Mouse (Mus musculus) neural tube, embryonic 12.5 days (tissue): ENCODE data around the gene Nbl1. TPM values are rescaled to one million over a fixed set of nuclear protein-coding genes. Genes with fewer than 3 reads are reported as not detected.

ENCODE experiments used
- ATAC-seq: fragments of 200-750 bp; cut with Nextera tagmentation; 2 replicates; pipeline ENCODE4 v1.8.0; 2017; ENCODE audit warnings: low read depth, mild to moderate bottlenecking, moderate TSS enrichment, moderate library complexity; ENCODE audit not compliant: low FRiP score
- H3K27ac ChIP-seq: fragments of 300-500 bp; sonication (generic); 2 replicates; pipeline ENCODE4 v1.5.1; 2016
- H3K27me3 ChIP-seq: fragments of 300-500 bp; sonication (generic); replicated peaks from 2 replicates; pipeline ENCODE4 v1.6.1; 2016; ENCODE audit warnings: mild to moderate bottlenecking
- H3K36me3 ChIP-seq: fragments of 300-500 bp; sonication (generic); 2 replicates; pipeline ENCODE4 v1.6.1; 2016; ENCODE audit warnings: mild to moderate bottlenecking
- H3K4me1 ChIP-seq: fragments of 300-500 bp; sonication (generic); 2 replicates; pipeline ENCODE4 v1.6.1; 2016
- H3K4me2 ChIP-seq: fragments of 300-500 bp; sonication (generic); replicated peaks from 2 replicates; pipeline ENCODE4 v1.6.1; 2016; ENCODE audit warnings: mild to moderate bottlenecking
- H3K4me3 ChIP-seq: fragments of 300-500 bp; sonication (generic); 2 replicates; pipeline ENCODE4 v1.5.1; 2016
- H3K9ac ChIP-seq: fragments of 300-500 bp; sonication (generic); 2 replicates; pipeline ENCODE4 v1.6.1; 2016; ENCODE audit warnings: mild to moderate bottlenecking
- H3K9me3 ChIP-seq: fragments of 300-500 bp; sonication (generic); 2 replicates; pipeline ENCODE4 v1.6.1; 2016; ENCODE audit warnings: mild to moderate bottlenecking
- WGBS: fragments of 180-500 bp; shearing (Covaris S2); methylation state at CpG from one replicate; pipeline ENCODE4 v1.1.7; 2016; 5-methylcytosine and 5-hydroxymethylcytosine counted together
- polyA plus RNA-seq: library from polyadenylated mRNA; unstranded; fragments of >200 nt; fragmentation: Nextera tagmentation; extraction: Ambion mirVana; gene quantifications from 2 replicates; pipeline ENCODE4 v1.2.1, GENCODE M21; 2016

Nbl1 gene
- polyA plus RNA-seq, 1 experiment from 2014 or later, result 45.2 TPM

DNA sequence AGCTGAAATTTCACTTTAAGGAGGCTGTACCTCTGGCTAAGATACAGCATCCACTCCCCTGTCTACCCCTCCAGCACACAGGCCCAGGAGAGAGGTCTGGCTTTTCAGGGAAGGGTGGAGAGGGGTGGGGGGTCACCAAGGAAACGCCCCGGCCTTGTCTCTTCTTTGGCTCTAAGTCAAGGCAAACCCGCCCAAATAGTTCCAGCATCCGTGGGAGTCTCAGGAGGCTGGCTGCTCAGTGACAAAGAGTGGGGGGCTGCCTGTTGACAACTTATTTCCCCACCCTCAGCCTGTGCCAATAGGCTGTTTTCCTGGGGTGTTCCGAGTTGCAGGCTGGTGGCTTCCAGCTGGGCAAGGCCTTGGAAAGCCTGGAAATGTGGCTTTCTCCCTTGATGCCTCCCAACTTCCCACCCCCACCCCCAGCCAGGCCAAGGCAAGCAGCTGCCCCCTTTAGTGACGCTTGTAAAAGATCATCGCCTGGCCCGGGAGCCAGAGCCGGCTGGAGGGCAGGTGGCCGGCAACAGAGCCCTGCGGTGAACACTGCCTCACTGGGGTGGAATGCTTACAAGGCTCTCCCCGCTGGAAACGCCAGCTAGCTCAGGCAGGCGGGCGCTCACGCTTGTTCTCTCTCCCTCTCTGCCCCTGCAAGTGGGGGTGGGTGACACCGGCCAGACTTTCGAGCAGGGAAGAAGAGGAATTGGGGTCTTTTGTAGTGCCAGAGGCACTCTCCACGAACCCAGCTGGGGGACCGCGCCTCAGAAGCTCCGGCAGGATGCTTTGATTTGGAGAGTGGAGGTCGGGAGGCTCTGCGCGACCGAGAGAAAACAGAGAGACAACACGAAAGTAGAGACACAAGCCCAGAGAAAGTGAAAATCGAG is 1.1 kb downstream of the Nbl1 start:
- Histone ChIP-seq H3K4me3 (peak overlapping the region; percentile 59), H3K36me3 (no peaks in the 10 kb centered on the region), H3K27ac (peak overlapping the region; percentile 37; the same call in 1 of the 2 replicates), H3K9ac (peak overlapping the region; percentile 79), H3K4me1 (peaks cover 15% of the 10 kb centered on the region), H3K27me3 (peaks cover 55% of the 10 kb centered on the region), H3K9me3 (peaks cover 8% of the 10 kb centered on the region; the same call in 1 of the 2 replicates), H3K4me2 (peak overlapping the region; percentile 86)
- peak; percentile 73 for ATAC-seq
- WGBS, result 2% methylated on average over 28 of the region's 28 CpGs

- 28% methylated on average over 7 of the region's 7 CpGs for WGBS
- ATAC-seq, result 0 out of 2 replicates have a peak, but pooled peaks have one; percentile 8
- Histone ChIP-seq H3K36me3 (no peaks in the 10 kb centered on the region), H3K4me3 (0 out of 2 replicates have a peak overlapping the region, but pooled peaks have one; percentile 59), H3K27me3 (peaks cover 55% of the 10 kb centered on the region), H3K4me2 (peak overlapping the region; percentile 86), H3K9me3 (peaks cover 8% of the 10 kb centered on the region; the same call in 1 of the 2 replicates), H3K4me1 (peaks cover 15% of the 10 kb centered on the region), H3K9ac (peak overlapping the region; percentile 26; the same call in 1 of the 2 replicates), H3K27ac (no peak overlapping the region; the same call in 1 of the 2 replicates)
Observed at GRCm38 (mm10) chr4:139091066-139091465, 1.7 kb downstream of the Nbl1 start.

DNA sequence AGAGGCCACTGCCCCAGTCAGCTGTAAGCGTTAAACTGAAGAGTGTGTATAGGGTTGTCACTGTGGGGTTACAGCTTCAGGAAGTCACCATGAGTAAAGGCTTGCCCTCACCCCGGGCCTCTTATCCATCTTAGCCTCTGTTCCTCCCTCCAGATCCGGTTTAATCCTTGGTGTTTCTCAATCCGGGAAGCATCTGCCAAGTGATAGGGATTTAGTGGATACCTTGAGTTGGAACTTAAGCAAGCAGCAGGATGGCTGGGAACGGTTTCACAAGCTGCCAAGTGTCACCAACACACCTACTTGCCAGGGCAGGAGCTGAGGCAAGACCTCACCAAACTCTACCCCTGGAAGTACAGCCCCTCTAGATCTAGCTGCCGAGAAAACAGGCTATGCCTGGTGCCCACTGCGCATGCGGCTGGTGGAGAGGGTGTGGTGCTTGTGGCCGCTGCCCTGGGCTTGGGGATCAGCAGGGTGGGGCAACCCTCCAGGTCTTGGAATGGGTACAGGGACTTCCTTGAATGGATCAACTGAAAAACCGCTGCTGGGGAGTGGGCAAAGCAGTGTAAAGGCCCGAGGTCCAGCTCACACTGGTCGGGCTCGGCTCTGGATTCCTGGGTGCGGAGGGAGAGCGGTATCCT is 2.4 kb downstream of the Nbl1 start:
- no peaks in the 10 kb centered on the region for H3K36me3 ChIP-seq
- peak overlapping the region; percentile 26; the same call in 1 of the 2 replicates for H3K9ac ChIP-seq
- peaks cover 55% of the 10 kb centered on the region for H3K27me3 ChIP-seq
- H3K4me1 ChIP-seq, result peaks cover 15% of the 10 kb centered on the region
- peaks cover 8% of the 10 kb centered on the region; the same call in 1 of the 2 replicates for H3K9me3 ChIP-seq
- no peak overlapping the region for H3K27ac ChIP-seq
- H3K4me3 ChIP-seq, result 0 out of 2 replicates have a peak overlapping the region, but pooled peaks have one; percentile 59
- WGBS, result 69% methylated on average over 15 of the region's 15 CpGs
- peak overlapping the region; percentile 86 for H3K4me2 ChIP-seq
- ATAC-seq, result no peak

DNA sequence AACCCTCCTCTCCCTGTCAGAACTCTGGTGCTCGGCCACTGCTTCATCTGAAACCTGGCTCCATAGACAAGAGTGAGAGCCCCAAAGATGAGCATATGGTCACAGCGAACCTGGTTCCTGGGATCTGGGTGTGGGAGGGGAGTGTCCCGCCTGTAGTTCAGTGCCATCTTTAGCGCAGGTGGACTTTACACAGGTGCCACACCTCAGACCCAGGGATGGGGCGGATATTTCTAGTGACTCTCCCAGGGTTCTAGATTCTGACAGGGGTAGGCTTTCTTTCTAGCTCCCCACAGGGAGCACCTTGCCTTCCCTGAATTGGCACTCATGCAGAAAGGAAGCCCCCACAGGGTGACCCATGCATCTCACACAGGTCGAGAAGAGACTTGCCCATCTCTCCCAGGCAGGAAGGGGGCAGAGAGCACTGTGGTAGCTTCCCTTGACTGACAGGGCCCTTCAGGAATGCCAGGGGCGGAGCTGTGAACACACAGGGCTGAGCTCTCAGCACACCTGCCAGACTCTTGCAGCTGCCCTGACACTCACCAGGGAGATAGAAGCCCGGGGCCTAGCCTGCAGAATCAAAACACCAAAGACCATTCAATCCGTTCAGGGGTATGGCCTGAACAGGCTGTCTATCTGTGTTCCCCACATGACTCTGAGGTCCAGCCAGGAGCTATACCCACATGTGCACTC is 3.7 kb downstream of the Nbl1 start:
- no peak overlapping the region for H3K4me3 ChIP-seq
- H3K4me2 ChIP-seq, result no peak overlapping the region
- WGBS, result 54% methylated on average over 9 of the region's 9 CpGs
- H3K4me1 ChIP-seq, result peaks cover 15% of the 10 kb centered on the region
- H3K27me3 ChIP-seq, result peaks cover 50% of the 10 kb centered on the region
- H3K36me3 ChIP-seq, result no peaks in the 10 kb centered on the region
- ATAC-seq, result no peak
- H3K9ac ChIP-seq, result no peak overlapping the region
- H3K27ac ChIP-seq, result no peak overlapping the region
- H3K9me3 ChIP-seq, result no peaks in the 10 kb centered on the region

- Histone ChIP-seq H3K9ac (no peak overlapping the region), H3K27me3 (peaks cover 28% of the 10 kb centered on the region), H3K9me3 (no peaks in the 10 kb centered on the region), H3K4me2 (no peak overlapping the region), H3K4me1 (peaks cover 30% of the 10 kb centered on the region), H3K4me3 (no peak overlapping the region), H3K36me3 (no peaks in the 10 kb centered on the region), H3K27ac (no peak overlapping the region)
- ATAC-seq, result no peak
- 66% methylated on average over 4 of the region's 4 CpGs for WGBS
Observed at GRCm38 (mm10) chr4:139086984-139087383, 5.8 kb downstream of the Nbl1 start.

DNA sequence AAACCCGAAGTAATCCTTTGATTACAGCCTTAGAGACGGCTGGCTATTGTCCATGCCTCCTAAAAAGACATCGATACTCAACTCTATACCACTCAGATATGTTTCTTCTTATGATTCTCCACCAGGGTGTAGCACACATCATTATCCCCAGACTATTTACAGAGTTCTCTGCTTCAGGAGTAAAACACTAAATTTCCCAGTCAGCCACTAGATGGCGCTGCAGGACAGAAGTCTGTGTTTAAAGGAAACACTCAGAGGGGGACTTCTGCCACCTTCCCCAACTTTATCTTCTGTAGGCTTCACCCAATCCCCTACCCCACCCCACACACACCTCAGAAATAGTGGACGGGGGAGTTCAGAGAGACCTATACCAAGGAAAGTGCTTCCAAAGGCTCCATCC is 6.8 kb downstream of the Nbl1 start:
- ATAC-seq, result no peak
- whole genome bisulfite sequencing, result 24% methylated on average over 5 of the region's 5 CpGs

DNA sequence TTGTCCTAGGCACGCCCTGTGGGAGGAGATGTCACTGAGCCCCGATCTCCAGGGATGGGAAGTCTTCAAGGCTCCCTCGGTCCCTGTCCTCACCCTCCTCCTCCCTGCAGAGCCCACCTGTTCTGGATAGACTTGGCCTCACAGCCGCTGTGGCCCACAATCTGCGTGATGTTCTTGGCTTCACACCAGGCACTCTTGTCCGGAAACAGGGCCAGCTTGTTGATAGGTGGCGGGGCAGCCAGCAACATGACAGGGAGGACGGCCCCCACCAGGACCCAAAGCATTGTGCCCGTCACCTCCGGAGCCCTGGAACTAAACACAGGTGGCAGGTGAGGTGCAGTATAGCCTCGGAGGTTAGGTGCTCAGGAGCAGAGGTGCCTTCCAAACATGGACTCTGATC is 7.5 kb downstream of the Nbl1 start:
- peaks cover 12% of the 10 kb centered on the region for H3K27me3 ChIP-seq
- no peaks in the 10 kb centered on the region for H3K9me3 ChIP-seq
- 72% methylated on average over 11 of the region's 11 CpGs for WGBS

More for the DNA sequence above, 6.8 kb downstream of the Nbl1 start:
- Histone ChIP-seq H3K4me2 (no peak overlapping the region), H3K9me3 (no peaks in the 10 kb centered on the region), H3K27me3 (peaks cover 19% of the 10 kb centered on the region), H3K36me3 (no peaks in the 10 kb centered on the region), H3K4me3 (no peak overlapping the region), H3K4me1 (peaks cover 24% of the 10 kb centered on the region), H3K27ac (no peak overlapping the region), H3K9ac (no peak overlapping the region)

GRCm38 (mm10) chr4:139082790-139083564 is 9.8 kb downstream of the Nbl1 start:
- H3K27ac ChIP-seq, result no peak overlapping the region
- ATAC-seq, result peak; percentile 70
- peak overlapping the region; percentile 2; the same call in 1 of the 2 replicates for H3K9ac ChIP-seq
- H3K36me3 ChIP-seq, result no peaks in the 10 kb centered on the region
- 35% methylated on average over 12 of the region's 12 CpGs for WGBS
- no peak overlapping the region for H3K4me3 ChIP-seq
- no peaks in the 10 kb centered on the region for H3K9me3 ChIP-seq
- peaks cover under 1% of the 10 kb centered on the region for H3K27me3 ChIP-seq
- peak overlapping the region; percentile 40 for H3K4me2 ChIP-seq
- peaks cover 16% of the 10 kb centered on the region for H3K4me1 ChIP-seq

More for the DNA sequence above, 7.5 kb downstream of the Nbl1 start:
- no peak for ATAC-seq
- H3K4me1 ChIP-seq, result peaks cover 17% of the 10 kb centered on the region
- H3K4me2 ChIP-seq, result no peak overlapping the region
- H3K36me3 ChIP-seq, result no peaks in the 10 kb centered on the region
- no peak overlapping the region for H3K27ac ChIP-seq
- H3K9ac ChIP-seq, result no peak overlapping the region
- no peak overlapping the region for H3K4me3 ChIP-seq

DNA sequence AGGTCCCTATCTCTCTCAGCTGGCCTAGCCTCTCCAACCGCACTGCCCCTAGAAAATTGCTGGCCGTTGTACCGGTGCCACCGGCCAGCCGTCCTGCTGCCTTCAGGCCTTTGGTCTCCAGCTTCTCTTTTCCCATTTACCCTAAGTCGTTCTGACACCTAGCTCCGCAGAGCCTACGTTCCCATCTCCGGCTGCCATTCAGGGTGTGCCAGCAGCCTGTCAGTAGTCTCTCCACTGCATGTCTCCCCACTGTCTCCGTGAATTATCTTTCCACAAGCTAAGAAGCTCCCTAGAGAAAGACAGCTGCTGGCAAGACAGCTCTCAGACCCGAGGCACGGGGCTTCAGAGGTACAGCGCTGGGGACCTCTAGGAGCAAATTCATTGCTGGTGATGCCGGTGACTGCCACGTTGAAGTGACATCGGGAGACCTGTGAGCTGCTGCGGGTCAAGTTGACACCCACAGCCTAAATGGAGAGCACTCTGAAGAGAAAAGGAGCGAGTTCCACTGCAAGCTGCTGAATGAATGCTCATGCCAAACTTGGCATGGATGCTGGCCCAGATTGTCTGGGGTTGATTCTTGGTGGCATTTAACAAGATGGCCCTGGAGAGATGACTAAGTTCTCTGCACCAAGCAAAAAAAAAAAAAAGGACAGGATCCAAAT is 11.4 kb downstream of the Nbl1 start:
- no peak overlapping the region for H3K9ac ChIP-seq
- no peak overlapping the region for H3K4me3 ChIP-seq
- H3K27ac ChIP-seq, result no peak overlapping the region
- peaks cover 16% of the 10 kb centered on the region for H3K4me1 ChIP-seq
- H3K36me3 ChIP-seq, result no peaks in the 10 kb centered on the region
- ATAC-seq, result no peak
- WGBS, result 76% methylated on average over 18 of the region's 18 CpGs
- no peaks in the 10 kb centered on the region for H3K9me3 ChIP-seq
- H3K27me3 ChIP-seq, result peaks cover 16% of the 10 kb centered on the region
- H3K4me2 ChIP-seq, result no peak overlapping the region

- WGBS, result 93% methylated on average over 7 of the region's 7 CpGs
Observed at GRCm38 (mm10) chr4:139080259-139080658, 12.5 kb downstream of the Nbl1 start.

DNA sequence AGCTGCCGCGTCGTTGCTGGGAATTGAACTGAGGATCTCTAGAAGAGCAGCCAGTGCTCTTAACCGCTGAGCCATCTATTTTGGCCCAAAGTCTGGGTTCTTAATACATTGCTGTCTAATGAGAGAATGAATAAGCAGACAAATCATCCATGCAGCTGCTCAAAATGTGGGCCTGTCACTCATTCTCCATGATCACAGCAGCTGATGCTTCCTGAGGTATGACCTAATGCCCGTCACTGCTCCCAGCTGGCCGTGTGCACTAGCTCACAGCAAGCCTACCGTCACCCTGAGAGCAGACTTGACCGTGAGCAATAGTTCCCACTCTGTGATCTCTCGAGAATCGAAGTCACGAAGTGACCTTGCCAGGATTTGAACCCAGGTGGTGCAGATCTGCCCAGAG is 13.4 kb downstream of the Nbl1 start:
- no peak overlapping the region for H3K4me3 ChIP-seq
- ATAC-seq, result no peak
- no peak overlapping the region for H3K9ac ChIP-seq
- peaks cover 28% of the 10 kb centered on the region for H3K4me1 ChIP-seq
- H3K36me3 ChIP-seq, result no peaks in the 10 kb centered on the region
- no peak overlapping the region for H3K4me2 ChIP-seq
- 84% methylated on average over 11 of the region's 11 CpGs for WGBS
- no peak overlapping the region for H3K27ac ChIP-seq
- H3K27me3 ChIP-seq, result peaks cover 36% of the 10 kb centered on the region
- H3K9me3 ChIP-seq, result no peaks in the 10 kb centered on the region

More at GRCm38 (mm10) chr4:139080259-139080658, 12.5 kb downstream of the Nbl1 start:
- Histone ChIP-seq H3K4me2 (no peak overlapping the region), H3K9ac (no peak overlapping the region), H3K4me1 (peaks cover 20% of the 10 kb centered on the region), H3K27me3 (peaks cover 28% of the 10 kb centered on the region), H3K27ac (no peak overlapping the region), H3K9me3 (no peaks in the 10 kb centered on the region), H3K36me3 (no peaks in the 10 kb centered on the region), H3K4me3 (no peak overlapping the region)
- ATAC-seq, result no peak
